Mouse (Mus musculus): ENCODE measurements at regions not wholly inside any gene's neighbourhood (a gene's known extent, or its start where the extent isn't known, plus 50 kb on each side); places are given as distances from the start of the nearest gene placed in this dataset.

DNA sequence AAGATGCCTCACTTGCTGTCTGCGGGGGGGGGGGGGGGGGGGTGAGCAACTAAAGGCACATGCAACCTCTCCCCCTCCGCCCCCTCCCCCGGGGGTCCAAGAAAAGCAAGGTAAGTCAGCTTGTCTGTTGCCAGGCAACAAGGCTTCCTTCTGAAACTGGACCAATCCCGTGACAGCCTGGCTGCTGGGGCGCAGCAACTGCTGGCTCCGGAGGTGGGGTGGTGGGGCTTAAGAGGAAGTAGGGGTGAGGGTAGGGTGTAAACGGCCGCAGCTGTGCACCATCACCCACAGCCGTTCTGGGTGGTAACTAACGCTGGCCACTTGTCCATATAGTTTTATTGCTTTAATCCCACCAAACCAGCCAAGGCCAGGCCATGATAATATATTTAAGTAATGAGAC is 92.2 kb upstream of the Rbm19 start:
- no peak for DNase-seq (ENCODE audit: inconsistent age in 2 of 2, low spot score in 1 of 2)

- no peak for DNase-seq (ENCODE audit: inconsistent age in 2 of 2, low spot score in 1 of 2)
Observed at GRCm38 (mm10) chr5:120025212-120025611, 91.1 kb upstream of the Rbm19 start.

GRCm38 (mm10) chr5:120030904-120031303 is 85.4 kb upstream of the Rbm19 start:
- no peak for DNase-seq (ENCODE audit: inconsistent age in 2 of 2, low spot score in 1 of 2)

- DNase-seq (ENCODE audit: inconsistent age in 2 of 2, low spot score in 1 of 2) = no peak
Observed at GRCm38 (mm10) chr5:120031614-120032013, 84.7 kb upstream of the Rbm19 start.

DNA sequence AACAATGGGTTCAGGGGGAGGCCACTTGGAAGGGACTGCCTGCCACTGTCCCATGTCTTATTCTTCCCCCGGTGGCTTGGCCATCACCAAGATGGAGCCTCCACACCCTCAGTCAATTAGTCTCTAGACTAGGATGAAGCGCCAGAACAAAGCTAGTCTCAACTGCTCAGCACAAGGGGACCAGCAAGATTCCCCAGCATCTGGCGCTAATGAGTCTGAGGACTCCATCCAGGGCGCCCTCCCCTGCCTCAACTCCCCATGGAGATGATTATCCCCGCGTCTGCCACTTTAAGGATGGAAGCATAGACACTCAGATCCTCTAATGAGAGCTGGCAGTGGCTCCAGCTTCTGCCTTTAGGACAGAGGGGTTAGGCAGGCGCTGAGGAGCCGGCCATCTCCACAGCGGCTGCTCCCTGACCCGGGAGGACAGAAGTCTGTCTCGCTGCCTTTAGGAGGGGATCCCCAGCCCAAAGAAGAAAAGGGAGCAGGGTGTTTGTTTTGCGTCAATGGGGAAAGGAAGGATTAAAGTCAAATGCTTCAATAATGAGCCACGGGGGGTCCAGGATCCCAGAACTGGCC is 81.7 kb upstream of the Rbm19 start:
- no peak for DNase-seq (ENCODE audit: inconsistent age in 2 of 2, low spot score in 1 of 2)

- DNase-seq (ENCODE audit: inconsistent age in 2 of 2, low spot score in 1 of 2) = no peak
Observed at GRCm38 (mm10) chr5:120035251-120035650, 81.0 kb upstream of the Rbm19 start.

- no peak for DNase-seq (ENCODE audit: inconsistent age in 2 of 2, low spot score in 1 of 2)
Observed at GRCm38 (mm10) chr5:120037806-120038205, 78.5 kb upstream of the Rbm19 start.

DNA sequence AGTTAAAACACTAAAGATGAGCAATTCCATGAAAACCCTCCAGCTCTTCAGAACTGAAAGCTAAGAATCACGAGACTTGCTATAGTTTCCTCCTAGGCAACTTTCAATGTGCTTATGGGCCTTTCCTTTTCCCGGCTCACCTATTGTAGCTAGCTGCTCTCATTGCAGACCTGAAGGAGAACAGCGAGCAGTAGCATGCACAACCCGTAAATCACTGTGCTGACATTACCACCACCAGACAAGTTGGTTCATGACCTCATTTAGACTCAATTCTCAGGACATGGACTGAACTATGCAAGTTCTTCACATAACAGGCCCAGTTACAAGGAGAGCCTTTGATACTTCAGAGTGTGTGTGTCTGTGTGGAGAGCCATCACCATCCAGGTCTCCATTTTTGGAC is 72.5 kb upstream of the Rbm19 start:
- no peak for DNase-seq (ENCODE audit: inconsistent age in 2 of 2, low spot score in 1 of 2)

DNA sequence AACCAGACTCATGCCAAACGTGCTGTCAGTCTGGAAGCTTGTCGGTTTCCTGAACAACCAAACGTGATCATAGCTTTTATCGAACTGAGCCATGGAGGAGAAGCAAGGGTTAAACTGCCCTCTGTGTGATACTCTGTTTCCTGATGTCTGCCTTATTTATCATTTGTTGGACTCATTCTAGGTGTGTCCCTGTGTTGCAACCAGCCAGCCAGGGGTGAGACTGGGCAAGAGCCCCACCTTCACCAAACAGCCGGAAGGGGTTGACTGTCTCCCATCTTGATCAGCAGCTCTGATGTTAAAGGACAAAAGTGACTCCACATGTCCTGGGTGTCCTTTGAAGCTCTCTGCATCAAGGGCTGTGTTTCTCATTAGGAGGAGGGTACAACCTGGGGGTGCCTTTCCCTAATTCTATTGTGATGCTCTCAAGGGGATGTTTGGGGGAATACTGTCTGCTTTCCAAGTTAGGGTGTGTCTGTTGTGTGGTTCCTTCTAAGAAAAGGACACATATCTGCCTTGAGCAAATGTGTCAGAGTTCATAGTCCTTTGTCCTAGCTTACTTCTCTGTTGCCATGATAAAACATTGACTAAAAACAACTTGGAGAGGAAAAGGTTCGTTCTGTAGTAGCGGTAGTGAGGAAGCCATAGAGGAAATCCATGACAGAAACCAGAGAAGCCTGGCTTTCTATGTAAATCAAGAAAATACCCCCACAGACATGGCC is 67.0 kb upstream of the Rbm19 start:
- no peak for DNase-seq (ENCODE audit: inconsistent age in 2 of 2, low spot score in 1 of 2)

DNA sequence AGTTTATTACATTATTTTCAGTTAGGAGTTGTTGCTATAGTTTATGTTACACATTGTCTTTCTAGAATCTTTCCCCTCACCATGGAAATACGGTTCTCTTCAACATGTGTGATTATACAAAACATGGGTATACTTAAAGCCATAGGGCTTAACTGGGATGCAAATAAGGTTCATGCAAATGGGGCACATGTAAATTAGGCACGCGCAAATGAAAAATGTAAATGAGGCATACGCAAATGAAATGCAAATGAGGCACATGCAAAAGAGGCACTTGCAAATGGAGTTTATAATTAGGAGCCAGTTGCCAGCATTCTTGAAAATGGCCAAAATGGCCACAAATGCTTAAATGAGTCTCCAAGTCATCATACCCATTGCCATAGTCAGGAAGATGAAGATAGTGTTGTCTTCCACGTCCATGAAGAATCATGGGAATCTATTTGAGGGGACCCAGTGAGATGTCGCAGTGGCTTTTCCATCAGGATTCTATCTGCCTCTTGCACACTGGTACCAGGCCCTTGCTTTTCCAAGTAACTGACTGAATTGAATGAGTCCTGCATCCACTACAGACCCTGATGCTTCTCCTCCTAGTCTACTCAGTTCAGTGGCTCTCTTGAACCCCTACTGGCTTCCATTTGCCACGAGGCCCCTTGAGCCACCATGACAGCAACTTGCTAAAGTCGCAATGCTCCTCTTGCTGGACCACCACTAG is 65.4 kb upstream of the Rbm19 start:
- no peak for DNase-seq (ENCODE audit: inconsistent age in 2 of 2, low spot score in 1 of 2)

DNA sequence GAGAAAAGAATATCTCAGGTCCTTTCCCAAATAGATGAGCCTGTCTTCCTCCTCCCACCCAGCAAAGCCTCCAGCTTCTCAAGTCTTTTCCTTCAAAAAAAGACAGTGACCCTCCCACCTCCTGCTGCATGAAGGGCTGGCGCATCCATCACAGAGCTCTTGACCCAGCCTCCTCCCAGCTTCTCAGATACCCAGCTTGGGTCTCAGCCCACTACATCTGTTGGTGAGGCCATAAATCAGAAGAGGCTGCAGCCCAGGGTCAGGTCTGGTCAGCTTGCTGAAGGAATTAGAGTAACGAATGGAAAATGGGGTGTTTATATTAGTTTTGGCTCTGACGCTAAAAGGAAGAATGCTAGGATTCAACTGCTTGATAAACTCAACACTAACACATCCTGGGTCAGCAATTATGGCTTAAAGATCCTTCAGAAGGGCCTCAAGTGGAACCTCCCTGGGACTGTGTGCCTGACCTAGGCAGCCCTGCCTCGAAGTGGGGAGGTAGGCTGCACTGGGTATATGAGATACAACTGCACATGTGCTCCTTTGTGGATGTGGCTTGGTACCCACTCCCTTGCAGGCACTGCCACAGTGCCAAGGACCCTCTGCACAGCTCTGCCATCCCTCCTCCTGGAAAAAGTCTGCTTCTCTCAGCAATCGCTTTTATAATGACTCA is 61.6 kb upstream of the Rbm19 start:
- DNase-seq (ENCODE audit: inconsistent age in 2 of 2, low spot score in 1 of 2) = no peak

Measured in adrenal gland, adult (tissue).